Mouse (Mus musculus) limb, embryonic 14.5 days (tissue): Measurements from ENCODE around the gene Prmt7. TPM values are rescaled to one million over a fixed set of nuclear protein-coding genes. Genes with fewer than 3 reads are reported as not detected.

Source experiments
- ATAC-seq: fragments of 200-750 bp; cut with Nextera tagmentation; 2 replicates; pipeline ENCODE4 v1.8.0; 2017; ENCODE audit warnings: low read depth, moderate number of reproducible peaks, moderate TSS enrichment; ENCODE audit not compliant: low FRiP score
- DNase-seq: peaks from one replicate; pipeline ENCODE4 v3.0.0-alpha.2; 2015; ENCODE audit warnings: low spot score
- H3K27ac ChIP-seq: fragments of 300-500 bp; sonication (generic); replicated peaks from 2 replicates; pipeline ENCODE4 v1.5.1; 2014; ENCODE audit warnings: low read depth, mild to moderate bottlenecking, low read length, moderate library complexity, mixed read lengths
- H3K27me3 ChIP-seq: fragments of 300-500 bp; sonication (generic); 2 replicates; pipeline ENCODE4 v1.6.1; 2014; ENCODE audit warnings: low read length, mixed read lengths; ENCODE audit not compliant: control insufficient read depth, insufficient read depth
- H3K36me3 ChIP-seq: fragments of 300-500 bp; sonication (generic); 2 replicates; pipeline ENCODE4 v1.6.1; 2014; ENCODE audit warnings: mild to moderate bottlenecking, low read length, moderate library complexity, mixed read lengths; ENCODE audit not compliant: control insufficient read depth, insufficient read depth
- H3K4me1 ChIP-seq: fragments of 300-500 bp; sonication (generic); 2 replicates; pipeline ENCODE4 v1.6.1; 2014; ENCODE audit warnings: antibody characterized with exemption, low read length, mixed read lengths; ENCODE audit not compliant: control insufficient read depth, insufficient read depth
- H3K4me2 ChIP-seq: fragments of 300-500 bp; sonication (generic); replicated peaks from 2 replicates; pipeline ENCODE4 v1.6.1; 2014; ENCODE audit warnings: low read depth, mild to moderate bottlenecking, low read length, moderate library complexity; ENCODE audit not compliant: severe bottlenecking
- H3K4me3 ChIP-seq: fragments of 300-500 bp; sonication (generic); replicated peaks from 2 replicates; pipeline ENCODE4 v1.5.1; 2014; ENCODE audit warnings: low read length
- H3K9ac ChIP-seq: fragments of 300-500 bp; sonication (generic); 2 replicates; pipeline ENCODE4 v1.6.1; 2014; ENCODE audit warnings: mild to moderate bottlenecking, low read depth, low read length, moderate library complexity; ENCODE audit not compliant: severe bottlenecking
- H3K9me3 ChIP-seq: fragments of 300-500 bp; sonication (generic); 2 replicates; pipeline ENCODE4 v1.6.1; 2016; ENCODE audit warnings: low read length; ENCODE audit not compliant: control insufficient read depth
- POLR2A ChIP-seq: fragments of 200-500 bp; IDR thresholded peaks from 2 replicates; pipeline ENCODE4 v1.8.0; 2012; ENCODE audit warnings: inconsistent platforms, mild to moderate bottlenecking, moderate library complexity, borderline replicate concordance; ENCODE audit not compliant: insufficient read depth, insufficient read length; ENCODE audit errors: extremely low read depth
- WGBS: fragments of 180-500 bp; shearing (Covaris S2); extraction: QIAGEN DNeasy Blood & Tissue Kit; methylation state at CpG from one replicate; pipeline ENCODE4 v1.1.7; 2014; 5-methylcytosine and 5-hydroxymethylcytosine counted together
- polyA plus RNA-seq, 2 experiments: library from polyadenylated mRNA; depleted of rRNA in 1 of 2; stranded (reverse) in 1 of 2; unstranded in 1 of 2; fragments of >200 nt; fragmentation: Nextera tagmentation in 1 of 2; extraction: Ambion mirVana in 1 of 2; gene quantifications; 2 replicates each; pipeline versions ENCODE4 v1.2.1 to v1.2.3; 2012 to 2014

Gene Prmt7
- polyA plus RNA-seq, 2 experiments, result 35.5 to 46.6 TPM

- Histone ChIP-seq H3K4me3 (peak overlapping the region; percentile 80), H3K27ac (no peak overlapping the region), H3K9ac (peak overlapping the region; percentile 82), H3K36me3 (no peaks in the 10 kb centered on the region), H3K4me1 (peaks cover 10% of the 10 kb centered on the region), H3K4me2 (peak overlapping the region; percentile 93), H3K27me3 (no peaks in the 10 kb centered on the region), H3K9me3 (no peaks in the 10 kb centered on the region)
- no peak for TF ChIP-seq POLR2A
- ATAC-seq (no peak), DNase-seq (no peak)
- 24% methylated on average over 6 of the region's 6 CpGs for WGBS
Measured at GRCm38 (mm10) chr8:106169934-106170480, 40.7 kb upstream of the Prmt7 start.

- WGBS, result 89% methylated on average over 3 of the region's 3 CpGs
- Histone ChIP-seq H3K4me1 (peaks cover 15% of the 10 kb centered on the region), H3K4me3 (no peak overlapping the region), H3K9me3 (no peaks in the 10 kb centered on the region), H3K4me2 (no peak overlapping the region), H3K36me3 (no peaks in the 10 kb centered on the region), H3K27ac (no peak overlapping the region), H3K9ac (no peak overlapping the region), H3K27me3 (no peaks in the 10 kb centered on the region)
- ATAC-seq (no peak), DNase-seq (no peak)
- TF ChIP-seq POLR2A, result no peak
Measured at GRCm38 (mm10) chr8:106173566-106173965, 37.2 kb upstream of the Prmt7 start.

- Histone ChIP-seq H3K4me2 (no peak overlapping the region), H3K4me3 (no peak overlapping the region), H3K9ac (no peak overlapping the region; the same call in 1 of the 2 replicates), H3K27me3 (no peaks in the 10 kb centered on the region), H3K27ac (no peak overlapping the region), H3K36me3 (peaks cover 7% of the 10 kb centered on the region), H3K4me1 (peaks cover 4% of the 10 kb centered on the region; the same call in 1 of the 2 replicates), H3K9me3 (no peaks in the 10 kb centered on the region)
- TF ChIP-seq POLR2A, result no peak
- peak; percentile 61 for DNase-seq
- ATAC-seq, result peak; percentile 55; the same call in 1 of the 2 replicates
- 18% methylated on average over 1 of the region's 1 CpGs for WGBS
Measured at GRCm38 (mm10) chr8:106176891-106177290, 33.8 kb upstream of the Prmt7 start.

- H3K27ac ChIP-seq, result no peak overlapping the region
- 77% methylated on average over 1 of the region's 1 CpGs for WGBS
- H3K4me1 ChIP-seq, result peaks cover 4% of the 10 kb centered on the region; the same call in 1 of the 2 replicates
- no peak overlapping the region for H3K4me3 ChIP-seq
- no peaks in the 10 kb centered on the region for H3K9me3 ChIP-seq
- ATAC-seq, result no peak
- H3K9ac ChIP-seq, result no peak overlapping the region
- no peak overlapping the region for H3K4me2 ChIP-seq
- no peak for DNase-seq
- peaks cover 7% of the 10 kb centered on the region for H3K36me3 ChIP-seq
- TF ChIP-seq POLR2A, result no peak
- H3K27me3 ChIP-seq, result no peaks in the 10 kb centered on the region
Measured at GRCm38 (mm10) chr8:106177594-106177993, 33.1 kb upstream of the Prmt7 start.

- no peak for TF ChIP-seq POLR2A
- WGBS, result 70% methylated on average over 2 of the region's 2 CpGs
- Histone ChIP-seq H3K36me3 (peaks cover 7% of the 10 kb centered on the region), H3K4me3 (no peak overlapping the region), H3K27ac (no peak overlapping the region), H3K4me2 (no peak overlapping the region), H3K9ac (no peak overlapping the region), H3K4me1 (peaks cover 4% of the 10 kb centered on the region; the same call in 1 of the 2 replicates), H3K27me3 (no peaks in the 10 kb centered on the region), H3K9me3 (no peaks in the 10 kb centered on the region)
- DNase-seq (no peak), ATAC-seq (no peak)
Measured at GRCm38 (mm10) chr8:106178428-106178827, 32.3 kb upstream of the Prmt7 start.

GRCm38 (mm10) chr8:106185628-106186270 is 25.0 kb upstream of the Prmt7 start:
- DNase-seq, result peak; percentile 28
- WGBS, result 67% methylated on average over 8 of the region's 8 CpGs

More at GRCm38 (mm10) chr8:106185628-106186270, 25.0 kb upstream of the Prmt7 start:
- H3K9me3 ChIP-seq, result no peaks in the 10 kb centered on the region
- no peak overlapping the region for H3K9ac ChIP-seq
- no peaks in the 10 kb centered on the region for H3K4me1 ChIP-seq
- peaks cover 18% of the 10 kb centered on the region for H3K36me3 ChIP-seq
- no peak overlapping the region for H3K4me3 ChIP-seq
- H3K27me3 ChIP-seq, result no peaks in the 10 kb centered on the region
- no peak for ATAC-seq
- no peak for TF ChIP-seq POLR2A
- H3K27ac ChIP-seq, result 0 out of 2 replicates have a peak overlapping the region, but pooled peaks have one; percentile 13
- H3K4me2 ChIP-seq, result no peak overlapping the region
